Mouse (Mus musculus): Measurements from ENCODE around the gene Olfr483. TPM values are rescaled to one million over a fixed set of nuclear protein-coding genes. Genes with fewer than 3 reads are reported as not detected.

Olfr483 gene
- polyA plus RNA-seq (2012; rRNA removed), result not detected in 2 replicates

GRCm38 (mm10) chr7:108100549-108100948, at the start of gene Olfr483:
TSS of gene Olfr483 (plus strand) at chr7:108100849.

GRCm38 (mm10) chr7:108067246-108067645, 33.4 kb upstream of the Olfr483 start, which contains the start of gene Olfr480:
TSS of gene Olfr480 (minus strand) at chr7:108067346.

GRCm38 (mm10) chr7:108079555-108079954, 21.1 kb upstream of the Olfr483 start, which contains the start of gene Olfr481:
TSS of gene Olfr481 (plus strand) at chr7:108079855.

GRCm38 (mm10) chr7:108097486-108097885, 3.2 kb upstream of the Olfr483 start, which contains the start of gene Olfr482:
TSS of gene Olfr482 (minus strand) at chr7:108097586.

GRCm38 (mm10) chr7:108127349-108127748, 26.7 kb downstream of the Olfr483 start, which contains the start of gene Olfr484:
TSS of gene Olfr484 (minus strand) at chr7:108127449.

Other genes starting within 250 kb of the Olfr483 start
- not detected in 2 replicates for gene Olfr472, start 202.9 kb upstream of the Olfr483 start, polyA plus RNA-seq (2012; rRNA removed)
- gene Olfr473, start 170.4 kb upstream of the Olfr483 start, polyA plus RNA-seq (2012; rRNA removed), result not detected in 2 replicates
- not detected in 2 replicates for gene Olfr474, start 146.2 kb upstream of the Olfr483 start, polyA plus RNA-seq (2012; rRNA removed)
- gene Olfr476, start 136.0 kb upstream of the Olfr483 start, polyA plus RNA-seq (2012; rRNA removed), result not detected in 2 replicates
- not detected in 2 replicates for gene Olfr477, start 114.2 kb upstream of the Olfr483 start, polyA plus RNA-seq (2012; rRNA removed)
- not detected in 2 replicates for gene Olfr478, start 66.9 kb upstream of the Olfr483 start, polyA plus RNA-seq (2012; rRNA removed)
- gene Olfr479, start 50.2 kb upstream of the Olfr483 start, polyA plus RNA-seq (2012; rRNA removed), result not detected in 2 replicates
- not detected in 2 replicates for gene Olfr480, start 33.5 kb upstream of the Olfr483 start, polyA plus RNA-seq (2012; rRNA removed)
- gene Olfr481, start 21.0 kb upstream of the Olfr483 start, polyA plus RNA-seq (2012; rRNA removed), result not detected in 2 replicates
- gene Olfr482, start 3.3 kb upstream of the Olfr483 start, polyA plus RNA-seq (2012; rRNA removed), result not detected in 2 replicates
- not detected in 2 replicates for gene Olfr484, start 26.6 kb downstream of the Olfr483 start, polyA plus RNA-seq (2012; rRNA removed)
- not detected in 2 replicates for gene Olfr485, start 59.0 kb downstream of the Olfr483 start, polyA plus RNA-seq (2012; rRNA removed)
- gene Olfr486, start 71.9 kb downstream of the Olfr483 start, polyA plus RNA-seq (2012; rRNA removed), result not detected in 2 replicates
- not detected in 2 replicates for gene Olfr487, start 113.8 kb downstream of the Olfr483 start, polyA plus RNA-seq (2012; rRNA removed)
- gene Olfr488, start 157.5 kb downstream of the Olfr483 start, polyA plus RNA-seq (2012; rRNA removed), result not detected in 2 replicates
- not detected in 2 replicates for gene Olfr490, start 188.1 kb downstream of the Olfr483 start, polyA plus RNA-seq (2012; rRNA removed)
- not detected in 2 replicates for gene Olfr491, start 212.6 kb downstream of the Olfr483 start, polyA plus RNA-seq (2012; rRNA removed)
- gene Olfr492, start 222.8 kb downstream of the Olfr483 start, polyA plus RNA-seq (2012; rRNA removed), result not detected in 2 replicates
- not detected in 2 replicates for gene Olfr493, start 246.1 kb downstream of the Olfr483 start, polyA plus RNA-seq (2012; rRNA removed)

Measured in ovary, adult 2 months (tissue).